Mouse (Mus musculus): Measurements from ENCODE around the gene Slco1a5.
"Not testable (repeated sequence)": the region's sequence is repeated elsewhere in the genome, so short reads cannot be mapped to it uniquely, and the experiment has no call there.

Slco1a5 gene

DNA sequence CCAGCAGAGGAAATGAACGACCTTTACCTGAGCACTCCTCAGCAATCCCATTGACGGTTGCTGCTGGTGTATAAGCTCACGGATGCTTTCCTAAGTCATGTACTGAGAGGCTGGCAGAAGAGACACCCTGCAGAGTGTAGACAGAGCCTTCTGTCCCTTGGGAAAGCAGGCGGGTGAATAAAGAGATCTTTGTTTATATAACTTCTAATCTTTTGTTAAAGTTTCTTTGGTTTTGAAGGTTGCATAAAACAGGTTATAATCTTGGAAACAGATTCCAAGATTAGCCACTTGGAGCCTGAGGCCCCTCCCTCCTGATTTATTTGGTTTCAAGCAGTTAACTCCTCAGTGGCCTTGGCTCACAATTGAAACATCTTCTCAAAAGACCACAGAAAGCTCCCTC is at the start of gene Slco1a5:
Gene Slco1a5, minus strand, starts transcription at position 101 of the 400 bp plus-strand sequence.
- DNase-seq (ENCODE audit: low spot score in 2 of 2): no peak

DNA sequence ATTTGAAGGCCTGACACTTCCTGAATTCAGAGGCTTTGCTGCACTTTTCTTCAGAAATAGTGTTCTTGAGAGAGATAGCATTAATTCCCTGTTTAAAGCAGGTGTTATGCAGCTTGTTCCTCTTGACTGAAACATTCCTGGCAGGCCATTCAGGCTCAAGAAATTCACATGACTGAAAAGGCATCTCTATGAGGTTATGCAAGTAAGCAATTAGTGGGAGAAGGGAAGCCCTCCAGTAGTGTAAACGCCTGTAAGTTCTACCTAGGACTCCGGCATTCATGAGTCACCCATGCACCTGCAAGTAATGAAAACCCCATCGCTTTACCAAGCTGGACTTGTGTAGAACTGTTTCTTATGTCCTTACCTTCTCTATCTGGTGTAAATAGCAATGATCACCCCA is 46.8 kb upstream of the Slco1a5 start:
- no peak for DNase-seq (ENCODE audit: low spot score in 2 of 2)

DNA sequence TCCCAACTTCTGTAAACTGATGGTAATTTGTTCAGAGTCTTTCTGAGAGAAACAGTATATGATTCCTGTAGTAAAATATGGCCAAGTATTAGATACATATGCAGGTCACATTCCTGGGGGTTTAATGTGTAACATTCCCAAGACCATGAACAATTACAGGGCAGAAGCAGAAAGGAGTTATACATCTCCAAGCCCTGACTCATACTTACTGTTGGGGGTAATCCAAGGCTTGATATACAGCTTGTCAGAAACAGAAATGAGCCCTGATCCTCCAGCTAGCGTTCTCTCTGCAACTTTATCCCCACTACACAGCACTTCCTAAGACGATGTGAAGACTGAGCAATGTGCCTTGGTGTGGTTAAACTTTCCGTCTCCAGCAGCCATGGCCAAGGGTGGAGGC is 44.8 kb upstream of the Slco1a5 start:
- DNase-seq (ENCODE audit: low spot score in 2 of 2): no peak

DNA sequence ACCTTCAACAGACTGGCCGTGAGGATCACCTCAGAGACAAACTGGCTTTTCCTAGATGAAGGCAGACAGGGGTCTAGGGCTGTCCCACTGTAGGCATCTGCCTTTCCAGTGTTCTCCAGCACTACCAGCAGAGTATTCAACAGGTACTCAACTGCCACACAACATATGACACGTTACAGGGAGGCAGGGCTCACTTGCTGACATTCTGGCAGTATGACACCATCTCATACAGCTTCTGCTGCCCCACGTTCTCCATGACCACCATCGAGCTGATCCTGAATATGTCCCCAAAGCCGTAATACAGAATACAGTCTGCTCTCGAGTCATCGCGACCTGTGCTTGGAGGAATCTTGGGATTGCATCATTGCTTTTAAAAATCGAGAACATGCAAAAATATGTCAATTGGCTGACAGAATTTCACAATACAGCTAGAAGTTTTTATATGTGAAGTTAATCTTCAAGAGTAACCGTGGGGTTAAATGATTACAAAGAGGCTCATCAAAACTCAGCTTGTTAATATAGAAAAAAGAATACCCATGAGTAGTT is 43.8 kb upstream of the Slco1a5 start:
- DNase-seq (ENCODE audit: low spot score in 2 of 2): no peak

DNA sequence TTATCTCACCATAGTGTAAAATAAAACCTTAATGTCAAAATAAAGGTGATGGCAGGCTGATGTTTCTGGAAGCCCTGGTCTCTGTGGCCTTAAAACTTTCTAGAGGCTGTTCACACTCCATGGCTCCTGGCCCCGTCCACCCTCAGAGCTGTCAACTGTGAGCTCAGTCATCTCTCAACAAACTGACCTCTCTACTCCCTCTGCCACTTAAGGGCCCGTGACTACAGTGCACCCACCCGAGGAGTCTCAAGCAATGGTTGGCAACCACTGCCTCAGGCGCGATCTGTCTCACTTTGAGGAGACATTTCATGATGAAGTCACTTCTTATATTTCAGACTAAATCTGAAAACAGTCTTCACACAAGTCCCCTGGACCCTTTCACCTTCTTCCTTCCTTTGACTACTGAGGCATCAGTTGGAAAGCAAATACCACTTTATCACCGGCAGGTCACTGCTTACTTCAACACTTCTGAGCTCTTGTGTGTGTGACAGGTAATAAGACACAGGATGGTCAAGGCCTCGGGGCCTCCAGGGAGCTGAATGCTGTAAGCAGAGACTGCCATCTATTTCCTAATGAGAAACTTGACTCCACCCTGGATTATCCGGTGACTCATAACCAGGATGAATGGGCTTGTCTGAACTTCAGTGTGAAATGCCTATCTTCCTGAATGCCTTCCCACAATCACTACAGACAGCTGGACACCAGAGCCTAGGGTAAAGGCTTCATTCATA is 43.1 kb upstream of the Slco1a5 start:
- DNase-seq (ENCODE audit: low spot score in 2 of 2): no peak

DNA sequence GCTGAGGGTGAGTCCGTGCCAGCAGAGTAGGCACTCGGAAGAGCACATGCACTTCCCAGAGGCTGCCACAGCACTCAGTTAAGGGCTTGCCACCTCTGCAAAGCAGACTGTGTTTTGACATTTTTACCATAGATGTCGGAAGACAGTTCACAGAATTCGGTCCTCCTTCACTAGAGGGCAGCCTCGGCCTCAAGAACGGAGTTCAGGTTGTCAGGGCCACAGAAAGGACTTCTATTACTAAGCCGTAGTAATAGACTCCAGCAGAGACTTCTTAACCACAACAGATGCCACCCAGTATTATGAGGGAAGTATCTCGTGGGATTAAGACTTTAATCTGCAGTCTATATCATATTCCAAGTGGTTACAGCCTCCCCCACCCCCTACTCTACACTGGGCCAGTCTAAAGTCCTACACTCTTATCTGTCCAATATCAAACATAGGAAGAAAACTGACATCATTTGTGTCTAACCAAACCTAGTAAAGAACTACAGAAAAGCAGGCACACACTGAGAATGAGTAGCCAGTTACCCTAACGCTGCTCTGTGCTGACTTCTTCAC is 40.3 kb upstream of the Slco1a5 start:
- DNase-seq (ENCODE audit: low spot score in 2 of 2): no peak

DNA sequence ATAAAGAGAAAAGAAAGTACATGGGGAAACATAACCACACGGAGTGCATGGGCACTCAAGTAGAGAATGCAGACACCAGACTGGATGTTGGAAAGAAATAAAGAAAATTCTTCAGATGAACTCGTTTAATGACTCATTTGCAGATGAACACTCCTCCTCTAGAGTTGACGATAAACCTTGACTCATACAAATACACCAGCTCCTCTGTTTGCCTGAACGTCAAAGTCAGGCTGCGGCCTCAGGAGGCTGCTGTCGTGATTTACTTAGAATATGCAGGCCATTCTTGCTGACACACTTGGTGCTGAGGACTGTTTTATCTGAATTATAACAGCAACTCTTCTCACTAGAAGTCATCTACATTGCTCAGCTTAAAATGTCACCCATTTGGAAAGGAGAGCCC is 39.3 kb upstream of the Slco1a5 start:
- DNase-seq (ENCODE audit: low spot score in 2 of 2): no peak

DNA sequence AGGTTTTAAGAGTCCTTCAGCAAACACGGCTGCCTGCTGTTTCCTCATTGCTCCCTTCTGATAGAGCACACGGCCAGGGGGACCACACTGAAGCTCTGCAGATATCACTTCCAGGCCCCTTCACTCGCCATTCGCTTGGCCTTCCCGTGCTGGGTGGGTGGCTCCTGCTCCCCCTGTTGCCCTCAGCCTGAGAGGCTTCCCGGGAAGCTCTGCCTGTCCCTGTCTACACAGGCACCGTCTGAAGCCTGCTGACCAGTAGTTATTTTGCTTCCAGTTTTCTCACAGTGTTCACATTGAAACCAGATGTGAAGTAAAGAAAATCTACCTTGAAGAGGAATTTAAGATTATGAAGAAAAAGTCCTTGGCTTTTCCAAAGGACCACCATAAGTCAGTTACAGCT is 34.3 kb upstream of the Slco1a5 start:
- DNase-seq (ENCODE audit: low spot score in 2 of 2): no peak

DNA sequence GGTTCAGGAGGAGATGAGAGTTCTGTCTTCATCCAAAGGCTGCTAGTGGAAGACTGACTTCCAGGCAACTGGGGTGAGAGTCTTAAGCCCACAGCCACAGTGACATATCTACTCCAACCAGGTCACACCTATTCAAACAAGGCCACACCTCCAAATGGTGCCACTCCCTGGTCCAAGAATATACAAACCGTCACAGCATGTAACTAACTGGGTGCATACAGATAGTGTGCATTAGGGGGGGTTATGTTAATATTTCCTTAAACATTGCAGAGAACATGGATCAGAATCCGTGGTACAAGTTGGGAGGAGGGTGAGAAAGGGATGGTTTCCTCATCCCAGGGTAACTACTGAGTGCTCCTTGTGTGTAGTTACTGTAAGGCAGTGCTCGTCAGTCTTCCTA is 29.3 kb upstream of the Slco1a5 start:
- DNase-seq (ENCODE audit: low spot score in 2 of 2): not testable (repeated sequence)

DNA sequence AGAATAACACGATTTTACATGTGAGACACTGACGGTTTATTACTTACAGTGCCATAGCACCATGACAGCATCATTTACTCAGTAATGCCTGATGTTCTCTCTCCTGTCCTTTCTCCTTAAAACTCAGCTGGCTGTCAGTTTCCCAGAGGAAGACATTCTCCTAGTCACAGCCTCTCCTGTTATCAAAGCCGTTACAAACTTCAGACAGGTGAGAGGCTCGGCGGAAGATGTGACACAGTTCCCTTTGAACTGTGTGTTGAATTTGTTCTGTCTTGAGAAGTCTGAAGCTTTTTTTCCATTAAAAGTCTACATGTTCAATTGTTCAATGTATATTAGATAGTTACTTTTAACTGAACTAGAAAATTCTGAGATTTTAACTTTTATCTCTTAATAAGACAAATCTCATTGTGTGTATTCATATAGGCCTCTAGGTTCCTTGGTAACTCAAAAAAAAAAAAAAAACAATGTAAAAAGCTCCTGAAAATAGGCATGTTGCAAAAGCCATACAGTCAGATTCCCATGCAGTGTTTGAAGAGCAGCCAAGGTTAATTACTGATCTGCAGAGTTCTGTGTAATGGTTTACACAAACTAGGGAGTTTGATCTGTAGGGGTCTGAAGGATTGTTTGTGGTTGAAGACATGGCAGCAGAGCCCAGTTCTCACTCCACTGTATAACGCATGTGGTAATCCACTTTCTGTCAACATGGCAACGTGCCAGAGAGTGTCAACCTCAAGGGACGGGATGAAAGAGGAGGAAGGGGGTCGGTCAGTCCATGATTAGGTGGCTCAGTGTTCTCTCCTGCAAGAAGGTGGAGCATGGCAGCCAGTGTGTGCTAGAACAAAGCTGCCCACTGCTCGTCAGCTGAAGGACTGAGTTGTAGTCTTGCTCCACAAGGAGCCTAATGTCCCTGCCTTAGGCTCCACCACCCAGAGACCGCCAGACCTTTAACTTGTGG is 24.9 kb upstream of the Slco1a5 start:
- DNase-seq (ENCODE audit: low spot score in 2 of 2): no peak

DNA sequence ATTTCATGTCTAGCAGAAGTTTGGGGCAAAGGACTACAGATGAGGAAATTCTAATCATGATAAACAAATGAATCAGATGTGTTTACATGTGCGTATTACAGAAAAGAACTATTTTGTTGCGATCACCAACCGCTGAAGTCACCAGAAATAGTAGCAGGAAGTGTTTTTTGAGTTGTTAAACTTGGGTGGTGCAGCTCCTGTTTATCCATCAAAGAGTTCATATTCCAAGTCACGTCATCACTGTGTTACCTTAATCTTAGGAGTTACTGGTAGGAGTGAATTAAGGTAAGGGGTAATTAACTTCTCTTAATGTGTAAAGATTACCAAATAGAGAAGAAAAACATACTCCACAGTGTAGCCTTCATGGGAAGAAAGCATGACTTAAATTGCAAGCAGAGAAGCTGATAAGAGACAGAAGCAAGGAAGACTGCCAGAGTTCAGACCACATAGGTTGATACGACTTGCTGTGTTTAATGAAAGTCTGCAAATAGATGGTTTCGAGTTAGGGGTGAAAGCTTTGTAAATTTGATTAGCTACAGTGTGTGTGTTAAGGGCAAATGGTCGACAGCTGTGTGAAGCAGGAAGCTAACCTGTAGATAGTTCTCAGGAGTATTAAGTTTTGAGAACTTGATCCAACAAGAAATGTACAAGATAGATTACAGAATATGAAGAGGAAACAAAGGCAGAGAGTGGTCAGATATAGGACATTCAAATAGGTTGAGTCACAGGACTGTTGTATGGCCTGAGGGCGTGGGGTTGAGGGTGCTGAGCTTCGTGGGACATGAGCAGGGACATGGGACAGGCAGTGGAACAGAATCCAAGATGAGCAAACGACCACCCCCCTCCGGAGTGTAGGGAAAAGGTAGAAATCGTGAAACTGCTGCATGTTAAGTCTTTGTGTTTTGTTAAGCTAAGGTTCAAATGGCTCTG is 23.7 kb upstream of the Slco1a5 start:
- no peak for DNase-seq (ENCODE audit: low spot score in 2 of 2)

DNA sequence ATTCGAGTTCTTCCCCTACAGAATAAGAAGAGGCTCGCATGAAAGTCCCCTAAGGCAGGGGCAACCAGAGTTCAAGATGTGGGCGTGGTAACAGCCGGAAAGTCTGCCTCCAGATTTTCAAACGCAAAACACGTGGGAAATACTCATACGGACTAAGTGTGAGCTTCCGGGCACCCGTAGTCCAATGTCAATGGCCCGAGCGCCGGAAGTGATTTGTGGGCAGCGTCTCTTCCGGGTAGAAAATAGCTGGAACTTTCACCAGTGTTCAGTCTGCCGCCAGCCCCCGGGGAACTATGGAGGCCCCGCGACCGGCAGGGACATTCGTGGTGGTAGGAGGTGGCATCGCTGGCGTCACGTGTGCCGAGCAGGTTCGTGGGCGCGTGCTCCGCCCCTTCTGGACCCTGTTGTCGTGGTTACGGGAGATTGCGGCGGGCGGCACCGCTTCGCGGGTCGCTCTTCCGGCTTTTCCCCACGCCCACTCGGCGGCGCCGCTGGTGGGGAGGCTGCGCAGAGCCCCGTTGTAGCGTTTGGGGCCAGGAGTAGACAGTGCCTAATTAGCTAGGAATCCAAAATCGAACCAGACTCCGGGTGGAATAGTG is 22.8 kb upstream of the Slco1a5 start, which contains the start of gene Pyroxd1:
Gene Pyroxd1, plus strand, starts transcription at position 215 of the 599 bp plus-strand sequence.
- DNase-seq (ENCODE audit: low spot score in 2 of 2): peak; percentile 66 to 80

DNA sequence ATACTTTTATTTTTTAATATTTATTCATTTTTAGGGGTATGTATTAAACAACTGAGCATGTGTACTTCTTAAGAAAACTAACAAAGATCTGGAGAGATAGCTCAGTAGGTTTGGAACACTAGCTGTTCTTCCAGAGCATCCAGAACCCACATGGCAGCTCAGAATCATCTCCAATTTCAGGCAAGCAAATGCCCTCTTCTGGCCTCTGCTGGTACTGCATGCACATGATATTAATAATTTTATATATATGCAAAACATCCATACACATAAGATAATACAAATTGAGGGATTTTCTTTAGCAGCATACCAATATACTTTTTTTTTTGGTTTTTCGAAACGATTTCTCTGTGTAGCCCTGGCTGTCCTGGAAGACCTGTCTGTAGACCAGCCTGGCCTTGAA is 20.8 kb upstream of the Slco1a5 start:
- peak; percentile 30 to 32 for DNase-seq (ENCODE audit: low spot score in 2 of 2)

DNA sequence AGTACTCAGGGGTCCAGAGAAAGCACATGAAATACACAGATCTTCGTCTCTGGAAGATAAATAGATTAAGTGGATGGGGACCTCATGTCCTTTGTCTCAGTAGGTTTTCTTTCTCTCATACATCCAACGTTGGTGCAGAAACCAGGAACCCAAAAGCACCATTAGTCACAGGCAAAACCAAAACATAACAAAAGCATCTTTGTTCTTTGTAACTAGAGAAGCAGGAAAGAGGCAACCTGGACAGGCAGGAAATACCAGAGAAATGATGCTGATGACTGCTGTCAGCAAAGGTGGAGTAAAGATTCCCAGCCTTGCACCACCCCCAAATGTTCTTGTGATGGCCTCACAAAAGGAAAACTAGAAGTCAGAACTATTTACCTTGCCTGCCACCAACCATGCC is 16.8 kb upstream of the Slco1a5 start:
- no peak for DNase-seq (ENCODE audit: low spot score in 2 of 2)

DNA sequence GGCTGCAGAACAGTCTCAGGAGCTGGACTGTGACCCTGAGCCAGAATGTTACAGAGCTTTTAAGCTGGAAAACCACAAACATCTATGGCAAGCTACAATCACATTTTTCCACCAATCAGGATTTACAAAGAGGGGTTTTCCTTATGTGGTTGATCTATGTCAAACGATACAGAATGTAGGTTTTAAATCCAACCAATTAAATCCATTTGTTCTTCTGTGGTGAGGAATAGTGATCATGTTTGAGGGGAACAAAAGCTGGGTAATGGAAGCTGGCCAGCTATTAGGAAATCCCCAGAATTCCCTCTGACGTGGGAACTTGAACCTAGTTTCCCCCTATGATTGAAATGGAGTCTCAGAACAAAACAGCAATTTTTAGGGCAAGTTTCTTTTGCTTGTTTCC is 16.2 kb upstream of the Slco1a5 start:
- DNase-seq (ENCODE audit: low spot score in 2 of 2): no peak

DNA sequence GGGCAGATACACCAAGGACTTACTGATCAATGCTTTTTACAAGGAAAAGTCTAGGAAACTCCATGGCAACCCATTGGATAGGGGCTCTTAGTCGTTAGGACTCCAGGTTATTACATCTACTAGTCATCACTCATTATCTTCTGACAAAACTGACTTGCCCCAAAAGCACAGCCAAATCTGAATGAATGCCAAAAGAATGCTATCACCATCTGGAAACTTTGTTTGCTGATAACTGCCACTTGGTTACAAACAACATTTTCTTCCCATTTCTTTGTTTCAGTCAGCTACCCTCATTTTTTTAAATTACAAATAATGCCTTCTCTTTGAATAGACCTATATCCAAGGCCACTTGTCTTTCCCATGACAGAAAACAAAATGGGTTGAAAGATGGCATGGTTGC is 6.4 kb upstream of the Slco1a5 start:
- DNase-seq (ENCODE audit: low spot score in 2 of 2): no peak

DNA sequence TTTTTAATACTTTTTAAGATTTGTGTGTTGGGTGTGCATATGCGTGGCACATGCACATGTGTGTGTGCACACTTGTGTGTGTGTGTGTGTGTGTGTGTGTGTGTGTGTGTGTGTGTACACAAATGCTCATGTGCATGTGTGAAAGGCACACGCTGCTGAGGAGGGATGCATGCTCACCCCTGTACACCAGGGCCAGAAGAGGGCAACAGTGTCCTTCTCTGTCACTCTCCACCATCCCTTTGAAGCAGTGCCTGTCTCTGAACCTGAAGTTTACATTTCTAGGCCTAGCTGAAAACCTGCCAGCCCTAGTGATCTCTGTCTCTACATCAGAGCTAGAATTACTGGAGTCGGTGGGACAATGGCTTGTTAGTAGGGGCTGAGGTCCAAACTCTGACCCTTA is 3.8 kb upstream of the Slco1a5 start:
- DNase-seq (ENCODE audit: low spot score in 2 of 2): no peak

DNA sequence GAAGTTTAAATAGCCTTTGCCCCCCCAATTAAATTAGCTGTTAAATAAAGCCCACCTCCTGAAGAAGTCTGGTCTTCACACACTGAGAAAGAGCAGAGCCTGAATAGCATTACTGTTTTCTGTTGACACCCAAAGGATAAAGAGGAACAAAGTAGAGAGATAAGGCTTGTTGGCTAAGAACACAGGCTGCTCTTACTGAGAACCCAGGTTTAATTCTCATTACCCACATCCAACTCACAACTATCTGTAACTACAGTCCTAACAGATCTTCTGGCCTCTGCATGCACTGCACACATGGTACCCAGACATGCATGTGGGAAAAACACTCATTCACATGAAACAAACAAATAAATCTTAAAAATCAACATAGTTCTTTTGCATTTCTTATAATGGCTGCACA is 5.7 kb downstream of the Slco1a5 start:
- DNase-seq (ENCODE audit: low spot score in 2 of 2): no peak

DNA sequence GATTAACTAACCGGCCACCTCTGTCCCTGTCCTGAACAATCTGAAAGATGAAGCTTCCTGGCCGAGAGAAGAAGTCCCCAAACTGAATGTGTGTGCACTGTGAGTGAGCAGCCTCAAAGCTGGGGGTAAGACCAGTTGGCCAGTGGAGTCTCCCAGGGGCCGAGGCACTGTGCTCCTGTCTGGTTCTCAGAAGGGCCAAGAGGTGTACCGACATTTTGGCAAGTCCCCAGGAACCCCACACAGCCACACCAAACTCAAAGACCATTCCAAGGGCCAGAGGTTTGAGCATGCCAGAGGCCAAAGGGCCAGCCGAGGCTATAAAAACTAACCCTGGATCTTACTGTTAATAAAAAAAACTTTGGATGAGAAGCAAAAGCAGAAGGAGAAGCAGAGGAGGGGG is 8.5 kb downstream of the Slco1a5 start:
- DNase-seq (ENCODE audit: low spot score in 2 of 2): no peak

DNA sequence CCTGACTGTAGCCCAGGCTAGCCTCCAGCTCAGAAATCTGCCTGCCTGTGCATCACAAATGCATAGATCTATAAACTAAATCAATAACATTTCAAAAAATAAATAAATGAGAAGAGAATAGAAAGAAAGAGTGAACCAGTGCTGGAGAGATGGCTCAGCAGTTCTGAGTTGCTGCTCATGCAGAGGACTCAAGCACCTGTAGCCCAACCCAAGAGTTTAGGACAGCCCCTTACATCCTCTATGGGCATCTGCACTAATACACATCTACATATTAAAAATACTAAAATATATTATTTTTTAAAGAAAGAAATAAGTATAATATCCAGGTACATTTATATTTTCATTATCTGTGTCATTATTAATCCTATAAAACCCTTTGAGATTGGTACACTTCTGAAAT is 17.7 kb downstream of the Slco1a5 start:
- DNase-seq (ENCODE audit: low spot score in 2 of 2): no peak

DNA sequence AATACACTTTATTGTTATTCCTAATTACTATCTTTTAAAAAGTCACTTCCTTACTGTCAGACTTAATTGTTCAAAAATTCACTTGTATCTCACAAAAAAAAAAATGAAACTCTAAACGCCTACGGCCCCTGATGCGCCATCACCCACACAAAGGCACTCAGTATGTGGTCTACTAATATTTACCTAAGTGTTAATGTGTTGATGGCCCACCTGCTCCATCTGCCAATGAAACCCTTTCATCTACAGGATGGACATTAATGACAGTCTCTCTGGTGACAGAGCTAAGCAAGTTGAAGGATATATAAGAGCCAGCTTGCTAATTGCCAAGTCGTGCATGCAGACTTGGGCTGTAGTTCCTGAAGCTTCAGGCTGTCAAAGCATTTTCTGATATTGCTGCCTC is 24.7 kb downstream of the Slco1a5 start, which contains the start of gene Iapp:
Gene Iapp, plus strand, starts transcription at position 326 of the 400 bp plus-strand sequence.
- no peak for DNase-seq (ENCODE audit: low spot score in 2 of 2)
